Mouse (Mus musculus) heart, postnatal 36 days (tissue): ENCODE measurements around the gene Jak3. TPM values are rescaled to one million over a fixed set of nuclear protein-coding genes. Genes with fewer than 3 reads are reported as not detected.
"Not testable (repeated sequence)": the region's sequence is repeated elsewhere in the genome, so short reads cannot be mapped to it uniquely, and the experiment has no call there.

Source experiments
- DNase-seq, 2 experiments: peaks; one replicate each; pipeline ENCODE4 v3.0.0; 2021 to 2022
- intact Hi-C: fragments of 180-260 bp; cut with DNase I; formaldehyde crosslinking; loops from one replicate; pipeline ENCODE4 v1.15.1; 2025
- total RNA-seq, 2 experiments: library from RNA; stranded (reverse); gene quantifications; 2 replicates each; pipeline ENCODE4 v1.2.3; 2021

The Jak3 gene
- total RNA-seq, 2 experiments from 2014 or later = 8.2 to 8.6 TPM

- DNase-seq = no peak
- intact Hi-C loops = no loop called here
These were observed 6.7 kb downstream of the Jak3 start for GRCm38 (mm10) chr8:71682832-71683231.

- intact Hi-C loops = no loop called here
- DNase-seq = no peak
These were observed 8.6 kb downstream of the Jak3 start for GRCm38 (mm10) chr8:71684701-71685100.

DNA sequence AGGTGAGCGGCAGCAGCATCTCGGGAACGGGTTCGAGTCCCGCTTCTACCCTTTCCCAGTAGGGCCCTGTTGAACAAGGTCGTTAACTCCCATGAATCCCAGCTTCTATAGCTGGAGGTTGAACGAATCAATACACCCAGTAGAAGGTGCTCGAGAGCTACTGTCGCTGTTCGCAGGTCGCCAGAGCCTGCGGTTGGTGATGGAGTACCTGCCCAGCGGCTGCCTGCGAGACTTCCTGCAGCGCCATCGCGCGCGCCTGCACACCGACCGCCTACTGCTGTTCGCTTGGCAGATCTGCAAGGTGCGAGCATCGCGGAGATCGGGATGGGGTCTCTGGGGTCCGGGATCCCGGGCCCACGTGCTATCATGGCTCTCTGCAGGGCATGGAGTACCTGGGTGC is 9.5 kb downstream of the Jak3 start:
- no peak for DNase-seq
- intact Hi-C loops = no loop called here

DNA sequence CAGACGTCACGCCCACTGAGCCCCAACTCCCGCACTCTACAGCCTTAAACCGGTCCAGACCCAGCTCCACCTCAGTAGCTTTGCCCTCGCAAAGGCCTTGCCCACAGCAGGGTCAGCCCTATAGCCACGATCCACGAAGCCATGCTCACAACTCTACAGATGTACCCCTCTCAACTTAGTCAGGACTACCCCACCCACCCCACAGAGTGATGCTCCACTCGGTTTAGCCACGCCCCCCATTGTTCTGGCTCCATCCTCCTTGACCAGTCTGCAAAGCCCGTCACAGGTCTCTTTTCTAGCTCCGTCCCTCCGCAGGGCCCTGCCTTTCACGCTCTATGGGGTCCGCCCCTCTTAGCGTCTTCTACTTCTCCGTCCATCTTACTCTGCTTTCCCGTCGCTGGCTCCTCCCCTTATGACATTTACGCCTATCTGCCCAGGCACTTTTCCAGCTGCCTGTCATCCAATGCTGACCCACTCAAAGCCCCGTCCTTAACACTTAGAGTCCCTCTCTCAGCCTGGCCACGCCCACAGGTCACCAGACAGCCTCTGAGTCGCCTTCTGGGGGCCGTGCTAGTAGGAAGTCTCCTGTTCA is 10.1 kb downstream of the Jak3 start:
- no peak for DNase-seq
- intact Hi-C loops = no loop called here

- DNase-seq = no peak
- intact Hi-C loops = no loop called here
These were observed 11.5 kb downstream of the Jak3 start for GRCm38 (mm10) chr8:71687616-71688015.

GRCm38 (mm10) chr8:71689028-71689427 is 12.9 kb downstream of the Jak3 start, which contains the start of gene Insl3:
TSS of gene Insl3 (plus strand) at chr8:71689214.
- intact Hi-C loops = no loop called here

DNA sequence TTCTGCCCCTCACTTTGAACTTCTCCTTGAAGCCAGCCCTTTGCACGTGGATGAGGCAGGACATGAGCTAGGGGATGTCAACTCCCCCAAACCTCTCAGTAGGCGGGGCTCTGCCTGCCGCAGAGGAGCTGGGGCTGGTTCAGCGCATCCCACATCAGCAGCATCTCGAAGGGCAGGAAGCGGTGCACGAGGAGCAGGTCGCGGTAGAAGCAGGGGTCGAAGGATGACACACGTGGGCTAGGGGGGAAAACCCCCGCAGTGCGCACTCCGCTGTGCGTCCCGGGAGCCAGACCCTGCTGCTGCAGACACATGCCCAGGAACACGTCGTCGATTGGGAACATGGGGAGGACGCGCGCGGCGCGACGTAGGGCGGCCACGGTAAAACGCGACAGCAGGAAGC is 16.4 kb downstream of the Jak3 start:
- DNase-seq = no peak
- intact Hi-C loops = no loop called here

More at GRCm38 (mm10) chr8:71689028-71689427, 12.9 kb downstream of the Jak3 start, which contains the start of gene Insl3:
- no peak for DNase-seq

DNA sequence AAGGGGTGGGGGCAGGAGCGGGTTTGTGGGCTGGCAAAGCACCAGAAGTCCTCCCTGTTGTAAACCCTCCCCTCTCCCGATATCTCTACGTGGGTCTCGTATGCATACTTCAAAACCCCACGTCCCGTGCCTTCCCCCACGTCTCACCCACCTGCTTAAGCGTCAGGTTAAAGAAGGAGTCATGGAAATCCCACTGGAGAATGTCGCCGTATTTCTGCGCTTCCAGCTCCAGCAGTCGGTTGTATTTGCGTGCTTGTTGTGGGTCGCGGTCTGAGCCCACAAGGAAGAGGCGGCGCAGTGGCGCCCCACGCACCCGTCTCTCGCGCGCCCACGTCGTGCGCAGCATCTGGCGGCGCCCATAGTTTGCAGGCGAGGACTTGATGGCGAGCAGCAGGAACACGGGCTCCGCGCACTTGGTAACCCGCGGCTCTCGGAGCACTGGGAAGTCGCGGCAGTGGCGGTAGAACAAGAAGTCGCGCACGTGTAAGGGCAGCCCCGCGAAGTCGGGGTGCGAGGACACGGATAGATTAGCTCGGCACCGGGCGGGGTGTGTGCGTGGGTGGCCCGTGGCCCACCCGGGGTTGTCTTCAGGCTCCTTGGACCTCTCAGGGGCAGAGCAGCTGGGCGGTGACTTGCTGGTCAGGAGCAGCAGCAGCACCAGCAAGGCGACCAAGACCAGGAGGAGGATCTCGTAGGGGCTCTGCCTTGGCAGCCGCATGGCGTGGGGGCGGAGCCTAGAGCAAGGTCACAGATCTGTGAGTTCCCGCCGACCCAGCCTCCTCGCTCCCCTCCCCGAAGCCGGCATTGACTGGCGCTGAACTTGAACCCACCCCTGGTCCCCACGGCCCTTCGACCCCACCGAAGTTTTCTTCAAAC is 17.3 kb downstream of the Jak3 start:
- intact Hi-C loops = no loop called here
- DNase-seq = no peak

DNA sequence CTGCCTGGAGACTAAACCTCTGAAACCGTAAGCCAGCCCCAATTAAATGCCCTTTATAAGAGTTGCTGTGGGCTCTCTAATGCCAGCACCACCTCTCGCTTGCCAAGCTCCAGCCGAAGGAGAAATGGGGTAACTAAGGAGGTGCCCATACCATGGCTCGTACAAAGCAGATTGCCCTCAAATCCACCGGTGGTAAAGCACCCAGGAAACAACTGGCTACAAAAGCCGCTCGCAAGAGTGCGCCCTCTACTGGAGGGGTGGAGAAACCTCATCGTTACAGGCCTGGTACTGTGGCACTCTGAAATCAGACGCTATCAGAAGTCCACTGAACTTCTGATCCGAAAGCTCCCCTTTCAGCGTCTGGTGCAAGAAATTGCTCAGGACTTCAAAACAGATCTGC is 19.4 kb downstream of the Jak3 start:
- DNase-seq, intact Hi-C loops: not testable (repeated sequence)

GRCm38 (mm10) chr8:71700493-71701269 is 24.6 kb downstream of the Jak3 start:
- peak; percentile 44 to 58 for DNase-seq
- intact Hi-C loops = loop anchor here (2.0 kb wide), 1 partner anchor 24 kb away; the partner anchor contains the start of gene Jak3

- intact Hi-C loops = loop anchor here (2.0 kb wide), 1 partner anchor 25 kb away; the partner anchor contains the start of gene Jak3
- no peak for DNase-seq
These were observed 25.5 kb downstream of the Jak3 start, which contains the start of gene B3gnt3 for GRCm38 (mm10) chr8:71701414-71702086. TSS of gene B3gnt3 (minus strand) at chr8:71701789.

- DNase-seq = no peak
- intact Hi-C loops = no loop called here
These were observed 26.0 kb downstream of the Jak3 start for GRCm38 (mm10) chr8:71702087-71702432.

GRCm38 (mm10) chr8:71702923-71703322 is 26.8 kb downstream of the Jak3 start:
- no peak for DNase-seq
- intact Hi-C loops = no loop called here

DNA sequence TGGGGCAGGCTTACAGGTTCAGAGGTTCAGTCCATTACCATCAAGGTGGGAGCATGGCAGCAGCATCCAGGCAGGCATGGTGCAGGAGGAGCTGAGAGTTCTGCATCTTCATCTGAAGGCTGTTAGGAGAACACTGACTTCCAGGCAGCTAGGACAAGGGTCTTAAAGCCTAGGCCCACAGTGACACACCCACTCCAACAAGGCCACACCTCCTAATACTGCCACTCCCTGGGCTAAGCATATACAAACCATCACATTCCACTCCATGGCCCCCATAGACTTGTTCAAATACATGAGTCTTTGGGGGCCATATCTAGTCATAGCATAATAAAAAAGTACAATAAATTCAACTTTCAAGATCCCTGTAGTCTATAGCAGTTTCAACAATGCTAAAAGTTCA is 27.3 kb downstream of the Jak3 start:
- DNase-seq, intact Hi-C loops: not testable (repeated sequence)

GRCm38 (mm10) chr8:71707874-71708273 is 31.8 kb downstream of the Jak3 start:
- intact Hi-C loops = loop anchor here (2.0 kb wide), 1 partner anchor 23 kb away; no protein-coding TSS in a partner anchor
- peak in 1 of 2 experiments; percentile 57 for DNase-seq

- no peak for DNase-seq
- intact Hi-C loops = loop anchor here (2.0 kb wide), 1 partner anchor 22 kb away; no protein-coding TSS in a partner anchor
These were observed 33.2 kb downstream of the Jak3 start for GRCm38 (mm10) chr8:71709134-71709799.

DNA sequence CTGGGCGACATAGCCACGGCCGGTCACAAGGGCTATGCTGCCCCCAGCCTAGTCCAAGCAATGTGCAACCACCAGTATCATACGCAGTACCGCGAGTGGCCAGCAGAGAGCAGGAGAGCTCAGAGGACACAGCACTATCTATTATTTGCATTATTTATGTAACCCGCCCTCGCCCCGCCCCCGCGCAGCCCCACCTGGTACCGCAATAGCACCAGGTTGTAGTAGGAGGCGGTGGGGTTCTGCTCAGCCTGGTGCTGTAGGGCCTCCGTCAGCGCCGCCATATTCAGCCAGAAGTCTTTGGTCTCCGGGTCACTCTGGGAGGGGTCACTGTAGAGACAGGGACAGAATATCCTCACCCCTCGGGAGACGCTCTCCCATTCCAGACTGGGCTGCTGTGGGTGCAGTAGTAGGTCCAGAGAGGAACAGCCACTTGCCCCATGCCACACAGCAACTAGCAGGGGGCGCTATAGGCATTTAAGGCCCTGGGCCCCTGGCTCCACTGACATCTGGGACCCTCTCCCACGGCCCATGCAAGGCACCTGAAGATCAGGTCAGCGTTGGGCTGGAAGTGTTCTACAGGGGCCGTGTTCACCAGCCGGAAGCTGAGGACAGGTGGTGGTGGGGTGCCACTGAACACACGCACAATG is 33.8 kb downstream of the Jak3 start:
- intact Hi-C loops = loop anchor here (2.0 kb wide), 1 partner anchor 21 kb away; no protein-coding TSS in a partner anchor
- DNase-seq = peak; percentile 74 to 88

GRCm38 (mm10) chr8:71711574-71711973 is 35.5 kb downstream of the Jak3 start:
- no peak for DNase-seq
- intact Hi-C loops = no loop called here

DNA sequence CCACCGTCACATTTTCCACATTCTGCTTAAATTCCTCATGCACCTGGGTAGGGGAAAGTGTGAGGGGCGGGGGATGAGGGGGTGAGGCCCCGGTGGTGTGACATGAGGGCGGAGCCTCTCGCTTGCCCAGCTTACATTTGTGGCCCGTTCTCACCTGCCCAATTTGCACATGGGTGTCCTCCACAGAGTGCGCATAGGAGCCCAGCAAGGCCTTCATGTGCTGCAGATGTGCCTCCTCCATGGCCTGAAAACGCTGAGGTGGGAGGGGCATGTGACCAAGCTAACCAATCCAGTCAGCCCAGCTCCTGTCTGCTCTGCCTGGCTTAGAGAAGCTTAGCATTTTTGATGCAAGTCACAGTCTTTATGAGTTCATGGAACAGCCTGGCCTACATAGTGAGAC is 39.4 kb downstream of the Jak3 start:
- intact Hi-C loops = no loop called here

More for the DNA sequence above, 39.4 kb downstream of the Jak3 start:
- no peak for DNase-seq
